ENCODE assay signal across 9 mouse cellular contexts in the genomic region with DNA sequence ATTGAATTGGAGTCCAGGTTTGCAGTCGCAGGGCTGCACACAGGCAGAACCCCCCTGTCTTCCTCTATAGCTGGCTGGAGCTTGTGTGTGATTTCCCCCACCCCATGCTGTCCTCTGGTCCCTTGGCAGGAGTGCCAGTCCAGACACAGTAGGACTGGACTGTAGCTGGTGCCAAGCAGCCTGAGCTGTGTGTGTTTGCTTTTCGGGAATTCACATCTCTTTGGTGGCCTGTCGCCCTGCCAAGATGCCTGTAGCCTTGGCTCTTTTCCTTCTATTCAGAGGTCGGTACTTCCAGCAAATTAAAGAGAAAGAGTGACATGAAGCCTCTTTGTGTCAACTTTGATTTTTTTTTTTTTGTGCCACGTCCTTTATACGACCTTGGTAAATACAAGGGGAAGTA. TPM values are rescaled to one million over a fixed set of nuclear protein-coding genes. Genes with fewer than 3 reads are reported as not detected.
DNase-seq lines count a peak whose midpoint lies in the region; ATAC-seq lines count a peak whose summit lies in the region.
"Had no signal": no experiment of that assay in that cellular context is flagged by ENCODE, and none has a peak within 500 bp of the region (broad histone marks: within the 10 kb centered on the region; RNA-seq: fewer than 3 reads in every experiment).

No protein-coding gene starts in this region.

- H3K9me3 ChIP-seq in heart, embryonic 12.5 days (replicated peaks) = no peaks in the 10 kb centered on the region
- H3K9me3 ChIP-seq in hindbrain, embryonic 16.5 days (ENCODE audit: control insufficient read depth, low read length) = 0 out of 2 replicates have a peak, but pooled peaks cover 2% of the 10 kb centered on the region
- H3K9me3 ChIP-seq in neural tube, embryonic 14.5 days (ENCODE audit: control insufficient read depth, low read length) = no peaks in the 10 kb centered on the region
- H3K9me3 ChIP-seq: embryonic facial prominence, embryonic 13.5 days had no signal

- no peak overlapping the region for H3K4me2 ChIP-seq in heart, embryonic 12.5 days
- no peak overlapping the region for H3K4me2 ChIP-seq in hindbrain, embryonic 16.5 days (ENCODE audit: low read length)
- no peak overlapping the region for H3K4me2 ChIP-seq in neural tube, embryonic 14.5 days (ENCODE audit: low read depth, low read length)
- H3K4me2 ChIP-seq: embryonic facial prominence, embryonic 13.5 days had no signal

- H3K36me3 ChIP-seq in heart, embryonic 12.5 days = no peaks in the 10 kb centered on the region
- H3K36me3 ChIP-seq in hindbrain, embryonic 16.5 days (ENCODE audit: control insufficient read depth, insufficient read depth, low read length) = peaks cover 8% of the 10 kb centered on the region; the same call in 1 of the 2 replicates
- peaks cover 5% of the 10 kb centered on the region; the same call in 1 of the 2 replicates for H3K36me3 ChIP-seq in neural tube, embryonic 14.5 days (ENCODE audit: control insufficient read depth, insufficient read depth, low read length)

- peak; percentile 31 to 33 for DNase-seq in heart, postnatal 10 days
- peak; percentile 42 for DNase-seq in right cerebral cortex, postnatal 14 days
- DNase-seq in right cerebral cortex, postnatal 36 days (ENCODE audit: low spot score in 2 of 2) = no peak
- no peak for DNase-seq in spleen, postnatal 14 days (ENCODE audit: low spot score in 2 of 2)
- no peak for DNase-seq in embryo, embryonic 10.5 days (ENCODE audit: low spot score)

- H3K27ac ChIP-seq in heart, embryonic 12.5 days (ENCODE audit: poor library complexity, severe bottlenecking) = no peak overlapping the region
- H3K27ac ChIP-seq in hindbrain, embryonic 16.5 days (ENCODE audit: low read depth, low read length) = peak overlapping the region; percentile 35; the same call in 1 of the 2 replicates
- no peak overlapping the region for H3K27ac ChIP-seq in neural tube, embryonic 14.5 days (ENCODE audit: low read depth, low read length)
- H3K27ac ChIP-seq: embryonic facial prominence, embryonic 13.5 days had no signal

- WGBS in heart, embryonic 12.5 days = 72% methylated on average over 6 of the region's 6 CpGs
- 53% methylated on average over 6 of the region's 6 CpGs for WGBS in hindbrain, embryonic 16.5 days
- WGBS in neural tube, embryonic 14.5 days = 60% methylated on average over 6 of the region's 6 CpGs

- no peak overlapping the region for H3K9ac ChIP-seq in heart, embryonic 12.5 days
- no peak overlapping the region for H3K9ac ChIP-seq in hindbrain, embryonic 16.5 days (ENCODE audit: low read depth, low read length)
- no peak overlapping the region for H3K9ac ChIP-seq in neural tube, embryonic 14.5 days (replicated peaks; ENCODE audit: low read depth, low read length)
- H3K9ac ChIP-seq: embryonic facial prominence, embryonic 13.5 days had no signal

- peaks cover 17% of the 10 kb centered on the region for H3K27me3 ChIP-seq in heart, embryonic 12.5 days (replicated peaks)
- no peaks in the 10 kb centered on the region for H3K27me3 ChIP-seq in hindbrain, embryonic 16.5 days (replicated peaks; ENCODE audit: control insufficient read depth, insufficient read depth, low read length)
- no peaks in the 10 kb centered on the region for H3K27me3 ChIP-seq in neural tube, embryonic 14.5 days (ENCODE audit: control insufficient read depth, insufficient read depth, low read length)

- intact Hi-C loops in heart, postnatal 10 days (cut with DNase I) = no loop called here

- ATAC-seq in heart, embryonic 12.5 days (ENCODE audit: insufficient number of reproducible peaks, low FRiP score) = no peak
- ATAC-seq in hindbrain, embryonic 16.5 days = peak; percentile 92
- ATAC-seq in neural tube, embryonic 14.5 days (ENCODE audit: low read depth) = peak; percentile 77; the same call in 1 of the 2 replicates

- no peaks in the 10 kb centered on the region for H3K4me1 ChIP-seq in heart, embryonic 12.5 days (replicated peaks)
- H3K4me1 ChIP-seq in hindbrain, embryonic 16.5 days (ENCODE audit: control insufficient read depth, insufficient read depth, low read depth, low read length) = peaks cover 37% of the 10 kb centered on the region
- H3K4me1 ChIP-seq in neural tube, embryonic 14.5 days (ENCODE audit: control insufficient read depth, insufficient read depth, low read length) = peaks cover 37% of the 10 kb centered on the region

- H3K4me3 ChIP-seq in heart, embryonic 12.5 days = no peak overlapping the region
- no peak overlapping the region for H3K4me3 ChIP-seq in hindbrain, embryonic 16.5 days (ENCODE audit: low read length)
- no peak overlapping the region for H3K4me3 ChIP-seq in neural tube, embryonic 14.5 days (ENCODE audit: low read depth, low read length)
- H3K4me3 ChIP-seq: embryonic facial prominence, embryonic 13.5 days had no signal

RNA-seq across cellular contexts. Expression of a gene that starts 6.3 kb away (rescaled TPM):
- total RNA-seq in heart, postnatal 10 days (2021) = 10 to 100 TPM; 11.9 to 13.0 TPM
- polyA plus RNA-seq in heart, embryonic 12.5 days (2016; fragmentation: Nextera tagmentation; extraction: Ambion mirVana) = 8.6 and 9.3 TPM in 2 replicates
- polyA plus RNA-seq in hindbrain, embryonic 16.5 days (2015; fragmentation: Nextera tagmentation; extraction: Ambion mirVana) = 234 and 262 TPM in 2 replicates
- 276 and 297 TPM in 2 replicates for polyA plus RNA-seq in neural tube, embryonic 14.5 days (2014; fragmentation: Nextera tagmentation; extraction: Ambion mirVana)

Comparison
In these comparisons a context has a peak if more than half of its experiments do, and no peak if none do; other contexts are left out.
1. DNase-seq: peak in heart, postnatal 10 days (2 of 2) and right cerebral cortex, postnatal 14 days (single experiment); none in right cerebral cortex, postnatal 36 days (0 of 2), spleen, postnatal 14 days (0 of 2) and embryo, embryonic 10.5 days (single experiment).
2. RNA of a gene that starts 6.3 kb away (polyA plus RNA-seq): 276 to 297 TPM in neural tube, embryonic 14.5 days and 234 to 262 TPM in hindbrain, embryonic 16.5 days; 8.6 to 9.3 TPM in heart, embryonic 12.5 days; every median in the first group is over 10 times any median in the second.